Mouse (Mus musculus): ENCODE results near the gene Smr2. TPM values are rescaled to one million over a fixed set of nuclear protein-coding genes. Genes with fewer than 3 reads are reported as not detected.
"Not testable (repeated sequence)": the region's sequence is repeated elsewhere in the genome, so short reads cannot be mapped to it uniquely, and the experiment has no call there.

Gene Smr2
- polyA plus RNA-seq (2012; ENCODE audit: insufficient read depth, insufficient read length, missing spikeins), result not detected in 2 replicates

DNA sequence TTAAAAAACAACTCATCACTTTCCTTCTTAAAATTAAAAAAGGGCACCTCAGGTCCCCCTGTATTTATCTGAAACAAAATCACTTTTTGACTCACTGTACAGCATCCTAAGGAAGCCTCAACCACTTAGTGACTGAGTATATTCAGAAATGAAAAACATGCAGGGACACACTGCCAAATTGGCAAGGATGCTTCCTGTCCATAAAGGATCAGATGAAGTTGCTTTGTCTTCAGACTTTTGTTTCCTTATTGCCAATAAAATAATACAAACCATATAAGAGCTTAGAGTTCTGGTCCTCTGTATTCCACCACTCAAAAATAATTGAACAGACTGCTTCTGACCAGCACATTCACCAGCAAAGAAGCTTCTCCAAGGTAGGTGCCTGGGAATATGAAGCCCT is at the start of gene Smr2:
Gene Smr2 (plus strand): TSS at position 301 of the 400 bp plus-strand sequence.
- H3K27ac ChIP-seq (replicated peaks; ENCODE audit: low read depth, low read length); H3K4me1 ChIP-seq (ENCODE audit: control insufficient read depth, insufficient read depth, insufficient read length, low read length); H3K4me3 ChIP-seq (ENCODE audit: insufficient read depth, low read depth, low read length): not testable (repeated sequence)

DNA sequence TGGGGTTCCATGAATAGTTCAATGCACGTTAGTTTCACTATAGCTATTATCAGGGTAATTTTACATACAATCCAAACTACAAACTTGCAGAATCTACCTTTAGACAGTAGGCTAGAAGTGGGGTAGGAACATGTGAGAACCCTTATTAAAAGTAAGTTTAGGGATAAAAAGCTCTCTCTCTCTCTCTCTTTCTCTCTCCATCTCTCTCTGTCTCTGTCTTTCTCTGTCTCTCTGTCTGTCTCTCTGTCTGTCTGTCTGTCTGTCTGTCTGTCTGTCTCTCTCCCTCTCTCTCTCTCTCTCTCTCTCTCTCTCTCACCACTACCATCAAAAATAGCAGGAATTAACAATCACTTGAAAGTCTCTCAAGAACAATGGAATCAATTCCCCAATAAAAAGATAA is 25.1 kb downstream of the Smr2 start, which contains the start of gene Gm11116:
Gene Gm11116 (minus strand): TSS at position 101 of the 400 bp plus-strand sequence.
- Histone ChIP-seq H3K27ac (replicated peaks; ENCODE audit: low read depth, low read length) (no peak within 1 kb of the TSS), H3K4me1 (ENCODE audit: control insufficient read depth, insufficient read depth, insufficient read length, low read length) (no peaks in the 10 kb centered on the region), H3K4me3 (ENCODE audit: insufficient read depth, low read depth, low read length) (no peak within 1 kb of the TSS)

DNA sequence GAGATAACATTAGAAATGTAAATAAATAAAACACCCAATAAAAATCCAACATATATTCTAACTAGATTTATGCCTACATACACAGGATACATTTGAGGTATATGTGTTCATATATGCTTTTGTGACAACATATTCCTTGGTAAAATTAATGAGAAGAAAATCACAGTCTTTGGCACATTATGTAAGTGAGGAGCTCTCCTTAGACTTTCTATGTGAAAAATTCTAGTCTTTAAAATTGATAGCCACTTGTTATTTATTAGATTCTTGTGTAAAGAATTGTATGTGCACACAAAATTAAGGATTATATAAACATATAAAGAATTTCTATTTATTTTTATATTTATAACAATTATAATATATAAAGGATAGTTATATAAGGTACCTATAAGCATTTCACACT is 67.6 kb downstream of the Smr2 start, which contains the start of gene Gm11115:
Gene Gm11115 (minus strand): TSS at position 101 of the 400 bp plus-strand sequence.
- Histone ChIP-seq H3K27ac (replicated peaks; ENCODE audit: low read depth, low read length) (no peak within 1 kb of the TSS), H3K4me1 (ENCODE audit: control insufficient read depth, insufficient read depth, insufficient read length, low read length) (no peaks in the 10 kb centered on the region), H3K4me3 (ENCODE audit: insufficient read depth, low read depth, low read length) (no peak within 1 kb of the TSS)

Other genes with a start within 250 kb of the Smr2 start
- gene Odam, start 201.5 kb upstream of the Smr2 start, polyA plus RNA-seq (2012; ENCODE audit: insufficient read depth, insufficient read length, missing spikeins), result not detected in 2 replicates
- not detected in 2 replicates for gene Csn3, start 161.0 kb upstream of the Smr2 start, polyA plus RNA-seq (2012; ENCODE audit: insufficient read depth, insufficient read length, missing spikeins)
- not detected in 2 replicates for gene 2310003L06Rik, start 117.1 kb upstream of the Smr2 start, polyA plus RNA-seq (2012; ENCODE audit: insufficient read depth, insufficient read length, missing spikeins)
- gene Gm28434, start 117.0 kb upstream of the Smr2 start, polyA plus RNA-seq (2012; ENCODE audit: insufficient read depth, insufficient read length, missing spikeins), result not detected in 2 replicates
- not detected in 2 replicates for gene Cabs1, start 107.1 kb upstream of the Smr2 start, polyA plus RNA-seq (2012; ENCODE audit: insufficient read depth, insufficient read length, missing spikeins)
- gene Smr3a, start 84.0 kb upstream of the Smr2 start, polyA plus RNA-seq (2012; ENCODE audit: insufficient read depth, insufficient read length, missing spikeins), result not detected in 2 replicates
- gene Gm11116, start 25.0 kb downstream of the Smr2 start, polyA plus RNA-seq (2012; ENCODE audit: insufficient read depth, insufficient read length, missing spikeins), result not detected in 2 replicates
- gene Gm11115, start 67.5 kb downstream of the Smr2 start, polyA plus RNA-seq (2012; ENCODE audit: insufficient read depth, insufficient read length, missing spikeins), result not detected in 2 replicates
- gene Gm7714, start 182.4 kb downstream of the Smr2 start, polyA plus RNA-seq (2012; ENCODE audit: insufficient read depth, insufficient read length, missing spikeins), result not detected in 2 replicates
- gene Prol1, start 230.8 kb downstream of the Smr2 start, polyA plus RNA-seq (2012; ENCODE audit: insufficient read depth, insufficient read length, missing spikeins), result not detected in 2 replicates